Mouse (Mus musculus): Measurements from ENCODE around the gene Zfp385c. TPM values are rescaled to one million over a fixed set of nuclear protein-coding genes. Genes with fewer than 3 reads are reported as not detected.
"Not testable (repeated sequence)": the region's sequence is repeated elsewhere in the genome, so short reads cannot be mapped to it uniquely, and the experiment has no call there.

The Zfp385c gene
- total and polyA plus RNA-seq, 3 experiments, result 0.34 to 0.59 (median 0.48) TPM

DNA sequence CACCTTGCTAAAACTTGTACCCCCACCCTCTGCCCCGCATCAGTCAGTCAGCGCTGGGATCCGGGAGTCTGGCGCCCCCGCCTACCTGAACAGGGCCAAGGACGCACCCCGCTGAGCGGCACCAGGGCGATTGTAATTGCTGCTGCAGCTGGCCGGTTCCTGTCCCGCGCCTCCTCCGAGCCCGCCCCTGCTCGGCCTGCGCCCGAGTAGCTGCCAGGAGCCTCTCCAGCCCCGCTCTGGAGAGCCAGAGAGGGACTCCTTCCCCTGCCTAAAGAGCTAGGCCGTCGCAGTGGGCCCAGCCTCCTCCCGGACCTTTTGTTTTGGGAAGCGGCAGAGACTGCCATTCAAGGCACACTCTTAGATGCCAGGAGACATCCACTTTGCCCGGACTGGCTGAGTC, 19.1 kb downstream of the Zfp385c start:
- WGBS, result 4% methylated on average over 23 of the region's 23 CpGs
- peaks cover 5% of the 10 kb centered on the region for H3K4me1 ChIP-seq (ENCODE audit: control insufficient read depth, insufficient read depth, low read length)
- no peaks in the 10 kb centered on the region for H3K36me3 ChIP-seq (ENCODE audit: control insufficient read depth, insufficient read depth, low read length)
- peak overlapping the region; percentile 45 for H3K27ac ChIP-seq
- H3K27me3 ChIP-seq (ENCODE audit: control insufficient read depth, insufficient read depth, low read length), result no peaks in the 10 kb centered on the region
- no peaks in the 10 kb centered on the region for H3K79me2 ChIP-seq (replicated peaks; ENCODE audit: control insufficient read depth, insufficient read depth, low read length)
- intact Hi-C loops (cut with DNase I), result no loop called here
- TF ChIP-seq POLR2A (IDR thresholded peaks at IDR 0.05; ENCODE audit: insufficient read depth, low read depth, low read length) (no peak), EP300 (IDR thresholded peaks at IDR 0.05; ENCODE audit: insufficient read depth, low read depth, low read length) (no peak), CTCF (IDR thresholded peaks at IDR 0.05) (no peak)
- H3K9ac ChIP-seq (ENCODE audit: low read depth, low read length), result peak overlapping the region; percentile 25; the same call in 1 of the 2 replicates
- peak overlapping the region; percentile 16; the same call in 1 of the 2 replicates for H3K4me3 ChIP-seq
- DNase-seq, result peak; percentile 71 to 73

DNA sequence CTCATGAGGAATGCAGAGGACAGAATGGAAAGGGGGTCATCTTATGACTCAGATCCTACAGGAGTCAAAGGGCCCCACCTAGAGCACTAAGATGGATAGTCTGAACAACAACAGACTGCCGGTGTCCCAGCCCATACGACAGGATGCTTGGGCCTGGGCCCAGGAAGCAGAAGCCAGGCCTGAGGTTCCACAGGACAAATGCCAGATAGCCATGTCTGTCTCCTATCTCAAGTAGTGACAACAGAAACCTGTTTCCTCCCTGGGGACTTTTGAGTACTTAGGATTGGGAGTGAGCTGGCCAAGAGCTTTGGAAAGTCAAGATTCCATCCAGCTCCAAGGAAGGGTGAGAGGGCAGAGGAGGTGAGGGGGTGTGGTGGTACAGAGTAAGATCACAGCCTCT, 20.3 kb downstream of the Zfp385c start:
- no peak overlapping the region for H3K27ac ChIP-seq
- DNase-seq, result peak; percentile 38 to 56
- no peak overlapping the region for H3K9ac ChIP-seq (ENCODE audit: low read depth, low read length)
- peaks cover 5% of the 10 kb centered on the region for H3K4me1 ChIP-seq (ENCODE audit: control insufficient read depth, insufficient read depth, low read length)
- intact Hi-C loops (cut with DNase I), result no loop called here
- no peak overlapping the region for H3K4me3 ChIP-seq
- no peaks in the 10 kb centered on the region for H3K27me3 ChIP-seq (ENCODE audit: control insufficient read depth, insufficient read depth, low read length)
- TF ChIP-seq CTCF (IDR thresholded peaks at IDR 0.05) (no peak), POLR2A (IDR thresholded peaks at IDR 0.05; ENCODE audit: insufficient read depth, low read depth, low read length) (no peak), EP300 (IDR thresholded peaks at IDR 0.05; ENCODE audit: insufficient read depth, low read depth, low read length) (no peak)
- WGBS, result 5% methylated on average over 2 of the region's 2 CpGs
- H3K79me2 ChIP-seq (replicated peaks; ENCODE audit: control insufficient read depth, insufficient read depth, low read length), result no peaks in the 10 kb centered on the region
- H3K36me3 ChIP-seq (ENCODE audit: control insufficient read depth, insufficient read depth, low read length), result no peaks in the 10 kb centered on the region

- Histone ChIP-seq H3K9ac (ENCODE audit: low read depth, low read length) (no peak overlapping the region), H3K4me1 (ENCODE audit: control insufficient read depth, insufficient read depth, low read length) (peaks cover 5% of the 10 kb centered on the region), H3K79me2 (replicated peaks; ENCODE audit: control insufficient read depth, insufficient read depth, low read length) (no peaks in the 10 kb centered on the region), H3K27ac (no peak overlapping the region), H3K4me3 (no peak overlapping the region), H3K36me3 (ENCODE audit: control insufficient read depth, insufficient read depth, low read length) (no peaks in the 10 kb centered on the region), H3K27me3 (ENCODE audit: control insufficient read depth, insufficient read depth, low read length) (no peaks in the 10 kb centered on the region)
- no peak for DNase-seq
- intact Hi-C loops (cut with DNase I), result no loop called here
- 83% methylated on average over 1 of the region's 1 CpGs for WGBS
- TF ChIP-seq CTCF (IDR thresholded peaks at IDR 0.05), result no peak
- TF ChIP-seq POLR2A (IDR thresholded peaks at IDR 0.05; ENCODE audit: insufficient read depth, low read depth, low read length), result no peak
- no peak for TF ChIP-seq EP300 (IDR thresholded peaks at IDR 0.05; ENCODE audit: insufficient read depth, low read depth, low read length)
These were observed 21.2 kb downstream of the Zfp385c start for GRCm38 (mm10) chr11:100671049-100671448.

GRCm38 (mm10) chr11:100659806-100660205, 32.4 kb downstream of the Zfp385c start:
- intact Hi-C loops (cut with DNase I), result no loop called here
- DNase-seq, result no peak
- H3K4me3 ChIP-seq, result no peak overlapping the region
- no peak overlapping the region for H3K9ac ChIP-seq (ENCODE audit: low read depth, low read length)
- no peaks in the 10 kb centered on the region for H3K36me3 ChIP-seq (ENCODE audit: control insufficient read depth, insufficient read depth, low read length)
- no peak overlapping the region for H3K27ac ChIP-seq
- no peak for TF ChIP-seq EP300 (IDR thresholded peaks at IDR 0.05; ENCODE audit: insufficient read depth, low read depth, low read length)
- no peak for TF ChIP-seq CTCF (IDR thresholded peaks at IDR 0.05)
- no peak for TF ChIP-seq POLR2A (IDR thresholded peaks at IDR 0.05; ENCODE audit: insufficient read depth, low read depth, low read length)
- no peaks in the 10 kb centered on the region for H3K79me2 ChIP-seq (replicated peaks; ENCODE audit: control insufficient read depth, insufficient read depth, low read length)
- no peaks in the 10 kb centered on the region for H3K27me3 ChIP-seq (ENCODE audit: control insufficient read depth, insufficient read depth, low read length)
- 74% methylated on average over 10 of the region's 10 CpGs for WGBS
- H3K4me1 ChIP-seq (ENCODE audit: control insufficient read depth, insufficient read depth, low read length), result no peaks in the 10 kb centered on the region

DNA sequence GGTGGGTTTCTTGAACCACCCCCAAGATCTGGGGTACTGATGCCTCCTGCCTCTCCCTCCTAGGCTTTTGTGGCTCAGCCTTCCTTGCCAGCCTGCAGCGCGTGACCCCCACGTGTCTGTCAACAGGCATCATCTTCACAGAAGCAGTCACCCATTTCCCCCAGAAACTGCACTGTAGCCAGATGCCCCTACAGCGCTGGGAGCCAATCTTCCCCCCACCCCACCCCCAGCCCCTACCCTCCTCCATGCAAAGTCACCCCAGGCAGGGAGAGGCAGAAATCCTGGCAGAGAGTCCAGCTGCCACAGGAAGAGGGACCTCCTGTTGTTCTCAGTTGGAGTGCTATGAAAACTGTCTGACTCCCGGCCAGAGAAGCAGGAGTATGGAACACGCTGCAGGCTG, 35.8 kb downstream of the Zfp385c start:
- Histone ChIP-seq H3K4me1 (ENCODE audit: control insufficient read depth, insufficient read depth, low read length) (no peaks in the 10 kb centered on the region), H3K79me2 (replicated peaks; ENCODE audit: control insufficient read depth, insufficient read depth, low read length) (no peaks in the 10 kb centered on the region), H3K27me3 (ENCODE audit: control insufficient read depth, insufficient read depth, low read length) (no peaks in the 10 kb centered on the region; the same call in 1 of the 2 replicates), H3K4me3 (no peak overlapping the region), H3K36me3 (ENCODE audit: control insufficient read depth, insufficient read depth, low read length) (no peaks in the 10 kb centered on the region), H3K27ac (no peak overlapping the region), H3K9ac (ENCODE audit: low read depth, low read length) (no peak overlapping the region)
- DNase-seq, result no peak
- whole genome bisulfite sequencing, result 14% methylated on average over 6 of the region's 6 CpGs
- no peak for TF ChIP-seq EP300 (IDR thresholded peaks at IDR 0.05; ENCODE audit: insufficient read depth, low read depth, low read length)
- no peak for TF ChIP-seq CTCF (IDR thresholded peaks at IDR 0.05)
- no peak for TF ChIP-seq POLR2A (IDR thresholded peaks at IDR 0.05; ENCODE audit: insufficient read depth, low read depth, low read length)
- intact Hi-C loops (cut with DNase I), result no loop called here

GRCm38 (mm10) chr11:100655589-100655988, 36.7 kb downstream of the Zfp385c start:
- H3K9ac ChIP-seq (ENCODE audit: low read depth, low read length); H3K4me1 ChIP-seq (ENCODE audit: control insufficient read depth, insufficient read depth, low read length); H3K27me3 ChIP-seq (ENCODE audit: control insufficient read depth, insufficient read depth, low read length); H3K79me2 ChIP-seq (replicated peaks; ENCODE audit: control insufficient read depth, insufficient read depth, low read length); H3K4me3 ChIP-seq; DNase-seq; intact Hi-C loops (cut with DNase I); H3K27ac ChIP-seq; H3K36me3 ChIP-seq (ENCODE audit: control insufficient read depth, insufficient read depth, low read length): not testable (repeated sequence)
- 60% methylated on average over 3 of the region's 3 CpGs for WGBS
- peak; percentile 33 for TF ChIP-seq CTCF (IDR thresholded peaks at IDR 0.05)

All from heart, adult 2 months (tissue).